Mouse (Mus musculus): ENCODE data around the gene Rbm18. TPM values are rescaled to one million over a fixed set of nuclear protein-coding genes. Genes with fewer than 3 reads are reported as not detected.
A peak's percentile ranks its signal among the peaks of the same experiment; 100 is the strongest.
"Not testable (repeated sequence)": the region's sequence is repeated elsewhere in the genome, so short reads cannot be mapped to it uniquely, and the experiment has no call there.

Rbm18 gene
- polyA plus RNA-seq, 1 experiment from 2014 or later: 82.8 TPM

DNA sequence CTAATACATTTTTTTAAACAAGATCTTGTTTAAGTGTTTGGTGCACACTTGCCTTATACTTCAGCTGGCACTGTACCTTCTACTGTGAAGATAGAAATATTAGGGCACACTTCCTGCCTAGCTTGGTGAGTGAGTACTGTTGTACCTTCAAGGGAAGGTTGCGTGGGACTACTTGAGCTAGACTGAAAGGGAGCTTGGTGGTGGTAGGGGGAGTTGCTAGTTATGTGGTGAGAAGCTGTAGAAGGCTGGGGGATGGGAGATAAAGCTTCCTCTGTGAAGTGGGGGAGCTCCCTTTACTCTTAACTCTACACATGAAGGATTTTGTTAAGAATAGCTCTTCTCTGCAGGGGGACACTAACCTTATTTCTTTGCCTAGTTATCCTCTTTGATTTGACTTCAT, 20.9 kb upstream of the Rbm18 start:
- Histone ChIP-seq H3K27ac (no peak overlapping the region), H3K27me3 (no peaks in the 10 kb centered on the region), H3K4me3 (no peak overlapping the region), H3K36me3 (peaks cover 29% of the 10 kb centered on the region), H3K4me1 (peaks cover 23% of the 10 kb centered on the region), H3K9ac (no peak overlapping the region), H3K4me2 (no peak overlapping the region), H3K9me3 (no peaks in the 10 kb centered on the region)
- ATAC-seq (ENCODE audit: insufficient number of reproducible peaks, insufficient read depth, low FRiP score, low TSS enrichment, low read depth): no peak
- 85% methylated on average over 1 of the region's 1 CpGs for WGBS

DNA sequence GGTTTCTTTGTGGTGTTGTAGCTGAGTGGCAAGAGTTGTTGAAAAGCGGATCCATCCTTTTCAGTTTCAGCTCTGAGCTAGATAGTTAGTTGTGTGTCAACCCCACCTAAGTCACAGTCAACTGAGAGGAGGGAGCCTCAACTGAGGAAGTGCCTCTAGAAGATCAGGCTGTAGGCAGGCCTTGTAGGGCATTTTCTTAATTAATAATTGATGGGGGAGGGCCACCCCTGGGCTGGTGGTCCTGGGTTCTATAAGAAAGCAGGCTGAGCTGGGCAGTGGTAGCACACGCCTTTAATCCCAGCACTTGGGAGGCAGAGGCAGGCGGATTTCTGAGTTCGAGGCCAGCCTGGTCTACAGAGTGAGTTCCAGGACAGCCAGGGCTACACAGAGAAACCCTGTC, 15.8 kb upstream of the Rbm18 start:
- not testable (repeated sequence) for H3K4me3 ChIP-seq
- WGBS: 97% methylated on average over 4 of the region's 4 CpGs

DNA sequence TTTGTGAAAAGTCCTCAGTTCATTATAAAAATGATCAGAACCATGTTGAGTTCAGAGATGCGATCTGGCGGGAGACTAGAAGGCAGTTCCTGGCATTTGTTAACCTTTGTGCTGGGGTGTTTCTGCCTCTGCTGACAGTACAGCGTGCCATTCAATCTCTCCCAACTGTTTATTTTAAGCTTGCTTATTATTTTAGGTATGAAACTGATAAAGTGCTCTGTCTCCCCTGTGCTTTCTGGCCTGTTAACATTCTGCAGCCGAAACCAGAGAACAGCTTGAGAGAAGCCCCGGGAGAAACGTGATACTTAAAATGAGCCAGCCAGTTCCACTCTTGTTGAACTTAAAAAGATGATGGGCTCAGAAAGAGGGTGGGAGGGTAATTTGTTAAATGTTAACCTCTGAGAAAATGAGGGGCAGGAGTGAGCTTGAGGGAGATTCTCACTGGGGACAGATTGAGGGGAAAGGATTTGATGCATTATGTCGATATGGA, 12.3 kb upstream of the Rbm18 start:
- ATAC-seq (ENCODE audit: insufficient number of reproducible peaks, insufficient read depth, low FRiP score, low TSS enrichment, low read depth): no peak
- Histone ChIP-seq H3K4me2 (no peak overlapping the region), H3K9me3 (no peaks in the 10 kb centered on the region), H3K4me3 (no peak overlapping the region), H3K27me3 (no peaks in the 10 kb centered on the region; the same call in 1 of the 2 replicates), H3K9ac (no peak overlapping the region), H3K36me3 (peaks cover 9% of the 10 kb centered on the region), H3K4me1 (peaks cover 21% of the 10 kb centered on the region), H3K27ac (0 out of 2 replicates have a peak overlapping the region, but pooled peaks have one; percentile 19)
- 29% methylated on average over 7 of the region's 7 CpGs for WGBS

More for the DNA sequence above, 15.8 kb upstream of the Rbm18 start:
- not testable (repeated sequence) for H3K27me3 ChIP-seq; H3K9me3 ChIP-seq; H3K9ac ChIP-seq; H3K27ac ChIP-seq; ATAC-seq (ENCODE audit: insufficient number of reproducible peaks, insufficient read depth, low FRiP score, low TSS enrichment, low read depth); H3K4me2 ChIP-seq
- peaks cover 19% of the 10 kb centered on the region for H3K36me3 ChIP-seq
- H3K4me1 ChIP-seq: peaks cover 22% of the 10 kb centered on the region

DNA sequence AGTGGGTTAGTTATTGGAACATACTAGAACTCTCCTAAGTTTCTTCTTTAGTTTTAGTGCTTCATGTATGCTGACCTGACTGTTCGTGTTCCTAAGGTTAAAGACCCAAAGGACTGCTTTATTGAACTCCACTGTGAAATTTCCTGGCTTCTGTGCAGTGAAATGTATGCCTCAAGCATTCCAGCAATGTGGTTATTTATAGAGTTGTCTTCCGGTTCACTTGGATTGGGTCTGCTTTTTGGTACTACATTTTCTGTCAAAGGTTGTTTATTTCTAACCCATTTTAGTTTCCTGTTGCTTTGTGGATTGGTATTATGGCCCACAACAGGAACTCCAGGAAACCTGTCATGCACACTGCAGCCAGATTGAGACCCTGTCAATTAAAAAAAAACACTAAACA, 2.5 kb upstream of the Rbm18 start:
- no peak overlapping the region for H3K27ac ChIP-seq
- H3K4me2 ChIP-seq: no peak overlapping the region
- peaks cover 19% of the 10 kb centered on the region for H3K4me1 ChIP-seq
- no peaks in the 10 kb centered on the region for H3K9me3 ChIP-seq
- ATAC-seq (ENCODE audit: insufficient number of reproducible peaks, insufficient read depth, low FRiP score, low TSS enrichment, low read depth): no peak
- H3K36me3 ChIP-seq: peaks cover 12% of the 10 kb centered on the region
- H3K9ac ChIP-seq: no peak overlapping the region
- no peaks in the 10 kb centered on the region for H3K27me3 ChIP-seq
- WGBS: 55% methylated on average over 2 of the region's 2 CpGs
- H3K4me3 ChIP-seq: no peak overlapping the region

DNA sequence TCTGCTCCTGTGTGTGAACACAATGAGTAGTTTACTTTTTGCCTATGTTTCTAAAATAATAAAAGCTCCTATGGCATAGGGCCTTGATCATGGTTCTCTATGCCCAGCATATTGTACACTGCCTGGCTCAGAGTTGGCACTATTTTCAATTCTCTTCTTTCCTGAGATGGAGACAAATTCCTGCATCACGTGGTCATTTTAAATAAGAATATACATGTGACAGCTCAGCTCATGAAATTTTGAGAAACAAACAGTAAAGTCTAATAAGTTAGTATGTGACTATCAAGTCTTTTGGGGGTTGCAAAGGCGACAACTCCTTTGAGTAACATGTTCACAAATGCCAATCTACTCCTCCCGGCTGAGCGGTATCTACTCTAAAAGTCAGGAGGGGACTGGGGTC, 686 bp downstream of the Rbm18 start:
- Histone ChIP-seq H3K4me3 (peak overlapping the region; percentile 68), H3K4me2 (peak overlapping the region; percentile 62), H3K9ac (peak overlapping the region; percentile 84), H3K36me3 (peaks cover 33% of the 10 kb centered on the region), H3K27me3 (no peaks in the 10 kb centered on the region), H3K9me3 (no peaks in the 10 kb centered on the region), H3K4me1 (peaks cover 19% of the 10 kb centered on the region), H3K27ac (peak overlapping the region; percentile 87)
- ATAC-seq (ENCODE audit: insufficient number of reproducible peaks, insufficient read depth, low FRiP score, low TSS enrichment, low read depth): no peak
- 0% methylated on average over 4 of the region's 4 CpGs for WGBS

DNA sequence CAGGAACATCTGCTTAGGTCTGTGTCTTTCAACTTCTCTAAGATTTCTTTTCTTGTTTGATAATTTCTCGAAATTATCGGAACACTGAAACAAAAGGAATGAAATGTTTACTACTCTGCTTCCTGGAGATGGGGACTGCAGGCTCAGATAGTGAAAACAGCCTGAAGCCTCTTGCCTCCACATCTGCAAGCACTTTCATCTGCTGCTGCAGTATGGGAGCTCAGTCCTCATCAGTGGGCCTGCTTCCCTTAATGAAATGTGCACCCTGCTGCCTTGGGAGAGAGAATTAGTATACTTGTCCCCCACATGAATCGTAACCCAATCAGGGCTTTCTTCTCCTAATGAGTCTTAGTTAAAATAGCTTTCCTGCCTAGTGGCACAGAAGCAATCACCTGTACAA, 7.5 kb downstream of the Rbm18 start:
- H3K4me2 ChIP-seq: no peak overlapping the region
- H3K9me3 ChIP-seq: no peaks in the 10 kb centered on the region
- no peak overlapping the region for H3K9ac ChIP-seq
- no peak overlapping the region for H3K27ac ChIP-seq
- peaks cover 81% of the 10 kb centered on the region for H3K36me3 ChIP-seq
- ATAC-seq (ENCODE audit: insufficient number of reproducible peaks, insufficient read depth, low FRiP score, low TSS enrichment, low read depth): no peak
- H3K27me3 ChIP-seq: no peaks in the 10 kb centered on the region
- WGBS: 56% methylated on average over 3 of the region's 3 CpGs
- no peak overlapping the region for H3K4me3 ChIP-seq
- peaks cover 4% of the 10 kb centered on the region; the same call in 1 of the 2 replicates for H3K4me1 ChIP-seq

DNA sequence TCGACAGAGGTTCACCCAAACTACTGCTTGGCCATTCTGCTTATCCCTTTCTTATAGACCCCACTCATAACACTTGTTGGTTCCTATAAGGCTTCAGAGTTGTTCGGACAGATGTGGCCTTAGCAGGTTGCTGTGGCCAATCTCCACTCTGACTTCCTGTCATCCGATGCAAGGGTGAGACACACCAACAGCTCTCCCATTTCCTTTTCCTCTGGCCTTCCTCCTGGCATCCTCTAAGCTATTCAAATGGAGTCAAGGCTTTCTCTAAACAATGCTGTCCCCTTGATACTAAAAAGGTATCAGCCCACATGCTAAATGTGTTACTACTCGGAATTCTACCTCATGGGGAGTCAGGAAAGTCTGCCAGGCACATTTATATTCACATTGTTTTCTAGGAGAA, 8.6 kb downstream of the Rbm18 start:
- no peak overlapping the region for H3K27ac ChIP-seq
- no peaks in the 10 kb centered on the region for H3K9me3 ChIP-seq
- no peak overlapping the region for H3K4me2 ChIP-seq
- no peak for ATAC-seq (ENCODE audit: insufficient number of reproducible peaks, insufficient read depth, low FRiP score, low TSS enrichment, low read depth)
- H3K4me1 ChIP-seq: peaks cover 4% of the 10 kb centered on the region; the same call in 1 of the 2 replicates
- peaks cover 81% of the 10 kb centered on the region for H3K36me3 ChIP-seq
- H3K4me3 ChIP-seq: no peak overlapping the region
- H3K27me3 ChIP-seq: no peaks in the 10 kb centered on the region
- H3K9ac ChIP-seq: no peak overlapping the region
- 71% methylated on average over 4 of the region's 4 CpGs for WGBS

DNA sequence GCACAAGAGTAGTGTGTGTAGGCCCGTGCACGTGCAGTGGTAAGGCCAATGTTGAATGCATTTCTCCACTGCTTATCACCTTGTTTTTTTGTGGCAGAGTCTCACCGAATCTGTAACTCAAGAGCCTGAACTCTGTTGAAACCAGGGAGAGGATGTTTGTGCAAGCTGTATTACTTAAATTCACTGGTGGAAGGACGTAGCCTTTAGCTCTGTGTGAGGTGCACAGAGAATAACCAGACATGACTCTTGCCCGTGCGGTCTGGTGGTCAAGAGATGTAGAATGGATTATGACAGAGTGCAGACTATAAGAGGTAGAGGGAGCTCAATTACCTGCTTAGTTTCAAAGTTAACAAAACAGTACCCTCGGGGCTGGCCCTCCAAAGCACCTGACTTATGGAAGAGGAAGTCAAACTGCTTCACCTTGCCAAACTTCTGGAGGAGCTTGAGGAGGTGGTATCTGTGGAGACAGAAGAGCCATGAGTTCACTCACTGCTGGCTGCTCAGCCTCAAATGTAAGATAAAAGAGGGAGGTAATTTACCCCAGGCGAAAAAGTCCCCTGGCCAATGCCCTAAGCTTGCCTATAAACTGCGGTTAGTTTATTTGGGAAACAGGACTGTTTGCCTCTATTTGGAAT, 9.7 kb downstream of the Rbm18 start:
- Histone ChIP-seq H3K27ac (no peak overlapping the region), H3K4me3 (no peak overlapping the region), H3K4me2 (no peak overlapping the region), H3K36me3 (peaks cover 82% of the 10 kb centered on the region), H3K27me3 (no peaks in the 10 kb centered on the region), H3K9ac (no peak overlapping the region), H3K9me3 (no peaks in the 10 kb centered on the region), H3K4me1 (peaks cover 4% of the 10 kb centered on the region; the same call in 1 of the 2 replicates)
- 85% methylated on average over 9 of the region's 9 CpGs for WGBS
- no peak for ATAC-seq (ENCODE audit: insufficient number of reproducible peaks, insufficient read depth, low FRiP score, low TSS enrichment, low read depth)

DNA sequence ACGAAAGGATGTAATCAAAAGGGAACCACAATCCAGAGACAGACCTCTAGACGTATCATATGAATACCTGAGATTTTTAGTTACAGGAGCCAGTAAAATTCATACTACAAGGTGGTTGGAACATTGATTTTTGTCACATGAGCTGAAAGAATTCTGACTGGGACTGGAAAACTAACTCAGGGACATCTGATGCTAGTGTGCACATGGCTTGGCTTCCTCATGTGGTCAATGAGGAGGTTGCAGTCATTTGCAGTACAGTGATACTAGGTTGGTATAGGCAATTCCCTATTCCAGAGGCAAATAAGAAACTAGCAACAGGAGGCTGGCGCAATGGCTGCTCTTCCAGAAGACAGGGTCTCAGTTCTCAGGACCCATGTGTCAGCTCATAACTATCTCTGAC, 23.9 kb downstream of the Rbm18 start:
- WGBS: 64% methylated on average over 3 of the region's 3 CpGs
- Histone ChIP-seq H3K4me3 (no peak overlapping the region), H3K4me2 (no peak overlapping the region), H3K36me3 (peaks cover 21% of the 10 kb centered on the region), H3K9me3 (no peaks in the 10 kb centered on the region), H3K27ac (no peak overlapping the region), H3K27me3 (peaks cover 25% of the 10 kb centered on the region), H3K4me1 (peaks cover 10% of the 10 kb centered on the region), H3K9ac (no peak overlapping the region)
- ATAC-seq (ENCODE audit: insufficient number of reproducible peaks, insufficient read depth, low FRiP score, low TSS enrichment, low read depth): no peak

DNA sequence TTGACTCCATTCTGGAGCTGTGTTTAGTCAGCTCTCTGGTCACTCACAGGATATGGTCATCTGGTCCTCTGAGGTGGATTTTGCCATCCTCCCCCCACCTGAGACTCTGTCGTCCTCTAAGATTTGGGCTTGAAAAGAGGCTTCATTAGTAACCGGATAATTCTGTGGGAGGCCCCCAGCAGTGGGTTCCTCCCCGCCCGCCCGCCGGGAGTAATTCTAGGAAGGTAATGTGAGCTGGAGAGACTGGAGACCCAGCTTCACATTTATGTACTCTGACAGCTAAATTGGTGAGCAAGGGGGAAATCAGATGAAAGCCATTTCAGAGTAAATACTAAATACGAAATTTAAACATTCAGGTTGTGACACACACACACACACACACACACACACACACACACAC, 28.0 kb downstream of the Rbm18 start:
- ATAC-seq (ENCODE audit: insufficient number of reproducible peaks, insufficient read depth, low FRiP score, low TSS enrichment, low read depth): no peak
- no peaks in the 10 kb centered on the region for H3K36me3 ChIP-seq
- peak overlapping the region; percentile 24; the same call in 1 of the 2 replicates for H3K4me2 ChIP-seq
- H3K9me3 ChIP-seq: no peaks in the 10 kb centered on the region
- WGBS: under 1% methylated on average over 7 of the region's 7 CpGs
- 0 out of 2 replicates have a peak overlapping the region, but pooled peaks have one; percentile 1 for H3K4me3 ChIP-seq
- no peak overlapping the region for H3K9ac ChIP-seq
- peaks cover 66% of the 10 kb centered on the region for H3K27me3 ChIP-seq
- peaks cover 35% of the 10 kb centered on the region for H3K4me1 ChIP-seq
- H3K27ac ChIP-seq: no peak overlapping the region

DNA sequence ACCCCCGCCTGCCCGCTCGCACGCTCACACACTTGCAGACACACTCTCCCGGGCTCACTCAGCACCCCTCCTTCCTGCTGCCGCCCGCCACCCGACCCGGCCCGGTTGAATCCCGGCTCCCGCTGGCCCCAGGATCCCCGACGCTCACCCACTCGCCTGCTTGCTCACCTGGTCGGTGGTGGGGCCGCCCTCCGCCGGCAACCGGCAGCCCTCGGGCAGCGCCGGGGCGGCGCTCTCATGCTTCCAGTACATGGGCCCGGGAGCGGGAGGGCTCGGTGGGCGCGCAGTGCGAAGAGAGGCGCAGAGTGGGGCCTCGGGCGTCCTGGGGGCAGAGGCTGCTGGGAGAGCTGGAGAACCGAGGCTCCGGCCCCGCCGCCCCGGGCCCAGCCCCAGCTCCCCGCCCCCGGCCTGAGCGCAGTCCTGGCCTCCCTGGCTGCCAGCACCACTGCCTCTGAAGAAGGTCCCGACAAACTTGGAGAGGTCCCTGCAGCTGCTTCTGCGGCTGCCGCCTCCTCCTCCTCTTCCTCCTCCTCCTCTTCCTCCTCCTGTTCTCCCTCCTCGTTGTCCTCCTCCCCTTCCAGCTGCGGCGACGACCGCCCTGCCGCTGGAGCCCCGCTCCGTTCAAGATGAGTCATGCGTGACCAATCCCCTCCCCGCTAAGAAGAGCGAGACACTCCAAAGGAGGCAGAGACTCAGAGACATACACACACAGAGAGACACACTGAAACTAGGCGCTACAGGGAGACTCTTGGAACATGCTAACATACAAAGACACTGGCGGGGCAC, 31.4 kb downstream of the Rbm18 start, which contains the start of gene Lhx6:
Gene Lhx6 (minus strand): TSS at position 453 of the 786 bp plus-strand sequence.
- Histone ChIP-seq H3K36me3 (no peaks in the 10 kb centered on the region), H3K4me1 (peaks cover 54% of the 10 kb centered on the region), H3K27me3 (peaks cover 95% of the 10 kb centered on the region), H3K9ac (peak within 1 kb of the TSS; percentile 86), H3K27ac (peak within 1 kb of the TSS; percentile 87), H3K4me3 (peak within 1 kb of the TSS; percentile 61), H3K9me3 (no peaks in the 10 kb centered on the region), H3K4me2 (peak within 1 kb of the TSS; percentile 83)
- ATAC-seq (ENCODE audit: insufficient number of reproducible peaks, insufficient read depth, low FRiP score, low TSS enrichment, low read depth): peak; percentile 43; the same call in 1 of the 2 replicates
- under 1% methylated on average over 56 of the region's 58 CpGs for WGBS
